Mouse (Mus musculus) small intestine, adult 2 months (tissue): Measurements from ENCODE around the gene Rims3. TPM values are rescaled to one million over a fixed set of nuclear protein-coding genes. Genes with fewer than 3 reads are reported as not detected.
A peak's percentile ranks its signal among the peaks of the same experiment; 100 is the strongest.

Source experiments
- H3K27ac ChIP-seq: fragments of 200-500 bp; 2 replicates; pipeline ENCODE4 v1.5.1; 2012; ENCODE audit warnings: low read depth, low read length, control low read depth, inconsistent platforms; ENCODE audit not compliant: insufficient read depth
- H3K27me3 ChIP-seq: fragments of 200-500 bp; 2 replicates; pipeline ENCODE4 v1.6.1; 2012; ENCODE audit warnings: mild to moderate bottlenecking, moderate library complexity, low read length, inconsistent platforms; ENCODE audit not compliant: control insufficient read depth, insufficient read depth
- H3K36me3 ChIP-seq: fragments of 200-500 bp; 2 replicates; pipeline ENCODE4 v1.6.1; 2012; ENCODE audit warnings: mild to moderate bottlenecking, low read length, control low read depth, inconsistent platforms; ENCODE audit not compliant: control insufficient read depth, insufficient read depth
- H3K4me1 ChIP-seq: fragments of 200-500 bp; 2 replicates; pipeline ENCODE4 v1.6.1; 2012; ENCODE audit warnings: low read length, inconsistent platforms, mixed read lengths; ENCODE audit not compliant: control insufficient read depth, insufficient read depth, insufficient read length
- H3K4me3 ChIP-seq: fragments of 200-500 bp; 2 replicates; pipeline ENCODE4 v1.5.1; 2012; ENCODE audit warnings: low read depth, mild to moderate bottlenecking, control low read depth, inconsistent platforms, low read length, moderate library complexity
- CTCF ChIP-seq: fragments of 200-500 bp; IDR thresholded peaks from 2 replicates; pipeline ENCODE4 v1.5.1; 2012; ENCODE audit warnings: low read depth, mild to moderate bottlenecking, control low read depth, inconsistent platforms, low read length, moderate library complexity, mixed read lengths; ENCODE audit not compliant: insufficient replicate concordance, insufficient read length; ENCODE audit errors: extremely low read depth
- POLR2A ChIP-seq: fragments of 200-500 bp; IDR thresholded peaks from 2 replicates; pipeline ENCODE4 v1.6.1; 2012; ENCODE audit warnings: low read depth, mild to moderate bottlenecking, control low read depth, inconsistent platforms, low read length, moderate library complexity
- WGBS: fragments of 180-500 bp; shearing (Covaris S2); methylation state at CpG from one replicate; pipeline ENCODE4 v1.1.7; 2018; 5-methylcytosine and 5-hydroxymethylcytosine counted together
- polyA plus RNA-seq: library from polyadenylated mRNA; depleted of rRNA; stranded (reverse); fragments of >200 nt; gene quantifications from 2 replicates; pipeline ENCODE4 v1.2.3, GENCODE M21; 2012; rRNA removed

Rims3 gene
- polyA plus RNA-seq, result 0.30 and 0.51 TPM in 2 replicates

DNA sequence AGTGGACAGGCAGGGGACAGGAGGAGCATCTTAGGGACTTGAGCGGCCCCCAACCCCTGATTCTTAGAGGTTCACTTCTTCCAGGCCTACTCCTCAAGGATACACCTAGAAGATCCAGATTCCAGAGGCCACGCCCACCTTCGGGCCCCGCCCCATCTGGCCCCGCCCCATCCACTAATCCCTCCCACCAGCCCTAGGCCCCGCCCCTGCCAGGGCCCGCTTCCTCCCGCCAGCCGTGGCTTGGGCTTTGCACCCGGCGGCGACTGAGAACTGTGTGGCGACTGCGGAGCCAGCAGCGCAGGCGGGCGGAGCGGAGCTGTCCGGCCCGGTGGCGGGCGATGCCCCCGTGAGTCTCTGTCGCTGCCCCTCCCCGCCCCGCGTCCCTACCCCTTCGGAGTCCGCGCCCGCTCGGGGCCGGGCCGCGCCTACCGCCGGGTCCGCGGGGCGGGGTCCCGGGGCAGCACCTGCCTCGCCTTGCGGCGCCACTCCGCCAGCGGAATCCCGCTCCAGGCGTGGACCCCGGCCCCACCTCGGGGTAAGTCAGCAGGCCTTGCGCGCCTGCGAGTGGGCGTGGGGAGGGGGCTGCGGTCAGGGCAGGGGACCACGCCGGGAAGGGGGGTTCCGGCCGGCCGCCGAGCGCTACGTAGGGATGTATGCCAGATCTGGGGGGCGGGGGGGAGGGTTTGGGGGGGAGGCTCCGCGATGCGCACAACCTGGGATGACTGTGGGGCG lies at the start of gene Rims3:
Gene Rims3, plus strand, starts transcription at position 229 of the 732 bp plus-strand sequence.
- Histone ChIP-seq H3K27me3 (0 out of 2 replicates have a peak, but pooled peaks cover 3% of the 10 kb centered on the region), H3K4me3 (peak within 1 kb of the TSS; percentile 69), H3K4me1 (no peaks in the 10 kb centered on the region; the same call in 1 of the 2 replicates), H3K36me3 (no peaks in the 10 kb centered on the region), H3K27ac (no peak within 1 kb of the TSS)
- 3% methylated on average over 67 of the region's 68 CpGs for WGBS
- TF ChIP-seq POLR2A (no peak), CTCF (no peak)

DNA sequence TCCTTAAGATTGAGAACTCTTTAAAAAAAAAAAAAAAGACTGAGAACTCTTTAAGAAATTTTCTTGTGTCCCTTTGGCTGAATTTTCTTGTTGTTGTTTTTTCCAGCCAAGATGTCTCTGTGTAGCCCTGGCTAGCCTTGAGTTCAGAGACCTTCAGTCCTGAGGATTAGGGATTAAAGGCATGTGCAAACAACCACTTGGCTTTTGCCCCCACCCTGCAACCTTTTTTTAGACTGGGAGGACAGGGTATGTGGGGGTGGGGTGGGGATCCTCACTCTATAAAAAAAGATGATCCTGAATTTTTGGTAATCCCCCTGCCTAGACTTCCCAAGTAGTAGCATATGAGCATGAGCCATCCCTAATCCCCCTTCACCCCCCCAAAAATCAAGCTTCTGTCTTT lies 48.8 kb upstream of the Rims3 start:
- Histone ChIP-seq H3K27ac (no peak overlapping the region), H3K27me3 (no peaks in the 10 kb centered on the region), H3K4me1 (no peaks in the 10 kb centered on the region), H3K4me3 (no peak overlapping the region), H3K36me3 (peaks cover 2% of the 10 kb centered on the region; the same call in 1 of the 2 replicates)
- TF ChIP-seq CTCF (no peak), POLR2A (no peak)

DNA sequence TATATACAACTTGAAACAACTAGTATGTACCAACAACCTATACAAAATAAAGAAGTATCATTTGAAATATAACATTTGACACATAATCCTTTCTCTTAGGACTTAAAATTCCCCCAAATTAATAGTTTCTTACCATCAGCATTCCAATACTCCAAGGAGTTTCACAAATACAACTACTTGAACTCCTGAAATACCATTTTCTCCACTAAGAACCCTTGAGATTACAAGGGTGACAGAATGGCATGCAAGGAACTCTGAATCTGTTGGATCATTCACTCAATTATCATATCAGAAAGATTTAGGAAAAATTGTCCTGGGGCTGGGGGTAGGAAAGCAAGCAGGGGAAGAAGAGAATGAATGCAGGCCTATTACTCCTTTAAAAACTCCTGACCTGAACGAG lies 40.9 kb upstream of the Rims3 start:
- no peak overlapping the region; the same call in 1 of the 2 replicates for H3K4me3 ChIP-seq
- WGBS, result 11% methylated on average over 1 of the region's 1 CpGs
- H3K27me3 ChIP-seq, result no peaks in the 10 kb centered on the region
- TF ChIP-seq POLR2A (no peak), CTCF (no peak)
- no peaks in the 10 kb centered on the region for H3K36me3 ChIP-seq
- H3K27ac ChIP-seq, result peak overlapping the region; percentile 88
- H3K4me1 ChIP-seq, result peaks cover 2% of the 10 kb centered on the region; the same call in 1 of the 2 replicates

DNA sequence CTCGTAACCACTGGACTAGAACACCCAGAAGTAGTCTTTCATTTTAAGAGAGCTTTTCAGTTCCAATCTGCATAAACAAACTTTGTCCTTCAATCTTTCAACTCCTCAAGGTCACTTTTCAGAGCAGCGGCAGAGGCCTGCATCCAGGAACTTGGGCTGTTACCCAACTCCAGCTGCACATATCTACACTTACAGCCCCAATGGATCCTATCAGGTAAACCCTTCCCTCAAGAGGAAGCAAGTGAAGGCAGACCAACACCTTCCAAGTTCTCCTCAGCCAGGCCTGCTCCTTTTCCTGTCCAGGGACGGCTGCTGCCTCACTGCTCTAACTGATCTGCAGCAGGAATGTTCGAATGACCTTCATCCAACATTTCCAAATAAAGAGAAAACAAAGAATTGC lies 40.4 kb upstream of the Rims3 start:
- Histone ChIP-seq H3K27ac (peak overlapping the region; percentile 88), H3K36me3 (no peaks in the 10 kb centered on the region), H3K4me3 (peak overlapping the region; percentile 52), H3K27me3 (no peaks in the 10 kb centered on the region), H3K4me1 (peaks cover 2% of the 10 kb centered on the region; the same call in 1 of the 2 replicates)
- TF ChIP-seq POLR2A (no peak), CTCF (no peak)
- 8% methylated on average over 4 of the region's 4 CpGs for WGBS

DNA sequence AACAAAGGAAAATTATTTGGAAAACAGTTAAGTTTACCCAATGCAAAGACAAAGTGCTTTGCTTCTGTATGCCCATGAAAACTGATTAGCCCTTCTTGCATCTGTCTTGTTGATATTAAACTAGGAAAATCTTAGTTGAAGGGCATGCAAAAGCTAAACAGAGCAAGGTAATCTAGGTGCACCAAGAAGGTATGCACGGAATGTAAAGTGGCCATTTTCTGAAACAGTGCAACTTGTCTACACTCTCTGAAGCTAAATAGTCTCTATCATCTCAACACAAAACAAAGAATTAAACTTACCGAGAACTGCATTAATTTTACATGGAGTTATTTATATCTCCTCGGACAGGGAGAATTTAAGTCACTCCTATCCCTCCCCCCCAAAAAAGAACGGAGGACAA lies 39.5 kb upstream of the Rims3 start:
- Histone ChIP-seq H3K27me3 (no peaks in the 10 kb centered on the region), H3K4me1 (peaks cover 6% of the 10 kb centered on the region), H3K4me3 (peak overlapping the region; percentile 62), H3K27ac (peak overlapping the region; percentile 41; the same call in 1 of the 2 replicates), H3K36me3 (no peaks in the 10 kb centered on the region)
- TF ChIP-seq CTCF, result no peak
- no peak for TF ChIP-seq POLR2A
- WGBS, result 5% methylated on average over 4 of the region's 4 CpGs

DNA sequence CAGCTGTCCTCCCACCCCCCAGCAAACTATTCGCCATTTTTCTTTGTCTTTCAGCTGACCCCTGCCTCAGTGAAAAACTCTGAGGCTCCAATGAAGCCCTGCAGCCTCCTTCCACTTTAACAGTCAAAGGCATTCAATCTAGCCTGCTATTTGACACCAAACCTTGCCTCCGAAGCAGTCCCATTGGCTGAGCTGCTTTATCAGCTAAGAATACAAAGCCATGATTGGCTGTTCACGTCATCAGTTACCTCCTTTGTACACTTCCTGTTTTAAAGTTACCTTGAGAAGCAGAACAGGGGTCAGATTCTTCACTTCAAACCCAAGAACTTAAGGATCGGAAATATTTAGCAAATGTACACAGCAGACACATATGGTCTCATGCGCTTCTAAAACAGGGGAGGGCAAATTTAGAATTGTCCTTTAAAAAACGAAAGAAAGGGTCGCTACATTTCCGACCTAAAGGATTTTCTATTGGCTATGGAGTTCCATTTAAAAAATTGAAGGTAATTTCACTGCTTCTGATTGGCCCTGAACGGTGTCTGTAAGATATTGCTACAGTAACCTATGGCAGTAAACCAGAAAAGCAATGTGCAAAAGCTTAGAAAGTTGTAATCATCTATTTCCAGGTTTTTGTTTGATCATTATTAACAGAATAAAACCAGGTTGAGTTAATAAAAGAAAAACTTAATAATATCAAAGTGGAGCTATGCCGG lies 38.8 kb upstream of the Rims3 start:
- 6% methylated on average over 10 of the region's 10 CpGs for WGBS

More for the DNA sequence above, 38.8 kb upstream of the Rims3 start:
- Histone ChIP-seq H3K27ac (peak overlapping the region; percentile 58), H3K4me1 (peaks cover 6% of the 10 kb centered on the region), H3K4me3 (peak overlapping the region; percentile 62), H3K36me3 (no peaks in the 10 kb centered on the region), H3K27me3 (no peaks in the 10 kb centered on the region)
- TF ChIP-seq POLR2A, result 0 out of 2 replicates have a peak, but pooled peaks have one; percentile 33
- TF ChIP-seq CTCF, result no peak
